Mouse (Mus musculus): ENCODE data around the gene Gas7.

DNA sequence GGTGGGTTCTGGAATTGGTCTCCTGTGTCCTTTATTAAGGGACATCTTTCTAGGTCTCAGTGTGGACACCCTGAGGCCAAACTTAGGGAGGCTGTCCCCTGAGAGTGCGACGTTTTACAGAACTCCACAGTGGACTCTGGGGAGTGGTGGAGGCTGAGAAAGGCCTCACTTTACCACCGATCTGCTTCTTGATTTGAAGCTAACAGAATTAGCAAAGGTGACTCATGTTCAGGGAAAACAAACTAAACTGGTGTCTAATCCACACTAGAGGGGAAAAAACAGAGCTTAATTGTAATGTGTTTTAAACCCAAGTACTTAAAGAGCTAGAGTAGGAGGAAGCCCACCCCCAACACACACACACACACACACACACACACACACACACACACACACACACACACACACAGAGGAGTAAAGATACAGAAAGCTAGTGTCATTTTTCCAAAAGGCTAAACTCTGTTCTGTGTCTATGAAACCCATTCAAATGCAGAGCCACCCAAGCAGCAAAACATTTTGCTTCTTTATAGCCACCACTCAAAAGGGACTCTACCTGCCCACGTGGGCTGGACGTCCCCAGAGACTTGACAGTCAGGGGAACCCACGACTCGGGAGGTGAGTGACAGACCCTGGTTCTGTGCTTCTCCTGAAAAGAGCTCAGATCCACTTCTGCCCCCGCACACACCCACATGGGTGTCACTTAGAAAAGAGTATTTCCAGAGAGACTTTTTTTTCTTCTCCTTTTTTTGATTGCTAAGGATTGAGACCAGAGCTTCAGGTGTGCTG is 268.2 kb downstream of the Gas7 start:
- TF ChIP-seq GATA1 (IDR thresholded peaks at IDR 0.05; ENCODE audit: borderline replicate concordance, low read length), result no peak
- no peak for TF ChIP-seq FLI1 (IDR thresholded peaks at IDR 0.05; ENCODE audit: low read length)

Measured in megakaryocyte, embryonic 14.5 days (primary cell).